Mouse (Mus musculus) bone marrow, adult 2 months (tissue): Measurements from ENCODE around the gene Hsp90ab1.

Experiments
- CTCF ChIP-seq: fragments of 200-500 bp; IDR thresholded peaks from 2 replicates; pipeline ENCODE4 v1.5.1; 2011; ENCODE audit warnings: low read length, control low read depth; ENCODE audit not compliant: control insufficient read depth, insufficient read depth
- POLR2A ChIP-seq: fragments of 200-500 bp; IDR thresholded peaks from 2 replicates; pipeline ENCODE4 v1.6.1; 2011; ENCODE audit warnings: low read depth, mild to moderate bottlenecking, control low read depth, low read length, borderline replicate concordance; ENCODE audit not compliant: control insufficient read depth

- TF ChIP-seq POLR2A (no peak), CTCF (no peak)
Measured at GRCm38 (mm10) chr17:45591701-45592605, 18.9 kb upstream of the Hsp90ab1 start.
